Mouse (Mus musculus) lung, adult 2 months (tissue): ENCODE measurements around the gene Mtg2.

Experiments
- CTCF ChIP-seq: fragments of 200-500 bp; IDR thresholded peaks from 2 replicates; pipeline ENCODE4 v1.5.1; 2011; ENCODE audit warnings: mild to moderate bottlenecking, low read length, control low read depth; ENCODE audit not compliant: insufficient read depth
- POLR2A ChIP-seq: fragments of 200-500 bp; IDR thresholded peaks from 2 replicates; pipeline ENCODE4 v1.6.1; 2011; ENCODE audit warnings: low read depth, mild to moderate bottlenecking, control low read depth, low read length, borderline replicate concordance; ENCODE audit errors: extremely low read depth

GRCm38 (mm10) chr2:180115279-180115678, 44.9 kb downstream of the Mtg2 start:
- TF ChIP-seq POLR2A: no peak
- TF ChIP-seq CTCF: no peak
